Mouse (Mus musculus) G1E-ER4 (cell line): ENCODE measurements around the gene Vmn1r83. TPM values are rescaled to one million over a fixed set of nuclear protein-coding genes. Genes with fewer than 3 reads are reported as not detected.

ENCODE experiments used
- GATA1 ChIP-seq: IDR thresholded peaks from one replicate; pipeline ENCODE4 v1.8.0; 2012; ENCODE audit warnings: low read length, inconsistent platforms
- polyA plus RNA-seq: library from polyadenylated mRNA; stranded (reverse); fragments of >175 nt; gene quantifications from 2 replicates; pipeline ENCODE4 v1.2.3, GENCODE M21; 2012

Gene Vmn1r83
- not detected in 2 replicates for polyA plus RNA-seq

- no peak for TF ChIP-seq GATA1
Measured at GRCm38 (mm10) chr7:12329381-12329780, at the start of gene Vmn1r83. Vmn1r83 (minus strand) TSS chr7:12329481.

- TF ChIP-seq GATA1: no peak
Measured at GRCm38 (mm10) chr7:12369173-12369572, 39.9 kb upstream of the Vmn1r83 start, which contains the start of gene Vmn1r84. Vmn1r84 (minus strand) TSS chr7:12369273.

- no peak for TF ChIP-seq GATA1
Measured at GRCm38 (mm10) chr7:12300130-12300529, 29.2 kb downstream of the Vmn1r83 start, which contains the start of gene Vmn1r82. Vmn1r82 (plus strand) TSS chr7:12300430.

Other genes starting within 250 kb of the Vmn1r83 start
- not detected in 2 replicates for gene Vmn1r78, start 179.2 kb downstream of the Vmn1r83 start, polyA plus RNA-seq
- gene Vmn1r79, start 158.2 kb downstream of the Vmn1r83 start, polyA plus RNA-seq: not detected in 2 replicates
- gene Vmn1r80, start 140.2 kb downstream of the Vmn1r83 start, polyA plus RNA-seq: not detected in 2 replicates
- gene Vmn1r81, start 61.2 kb downstream of the Vmn1r83 start, polyA plus RNA-seq: not detected in 2 replicates
- gene Vmn1r82, start 29.1 kb downstream of the Vmn1r83 start, polyA plus RNA-seq: not detected in 2 replicates
- gene Vmn1r84, start 39.8 kb upstream of the Vmn1r83 start, polyA plus RNA-seq: not detected in 2 replicates
- gene Zfp551, start 93.3 kb upstream of the Vmn1r83 start, polyA plus RNA-seq: 0.15 and 0.28 TPM in 2 replicates
- 3.8 and 4.5 TPM in 2 replicates for gene Zfp606, start 148.8 kb upstream of the Vmn1r83 start, polyA plus RNA-seq
- gene 2900092C05Rik, start 183.0 kb upstream of the Vmn1r83 start, polyA plus RNA-seq: not detected in 2 replicates